Mouse (Mus musculus) liver, embryonic 15.5 days (tissue): ENCODE results near the gene Aldh1l1. TPM values are rescaled to one million over a fixed set of nuclear protein-coding genes. Genes with fewer than 3 reads are reported as not detected.

Experiments
- ATAC-seq: fragments of 200-750 bp; cut with Nextera tagmentation; 2 replicates; pipeline ENCODE4 v1.8.0; 2017; ENCODE audit warnings: moderate number of reproducible peaks, mild to moderate bottlenecking, moderate library complexity; ENCODE audit not compliant: insufficient read depth
- H3K27ac ChIP-seq: fragments of 300-500 bp; sonication (generic); replicated peaks from 2 replicates; pipeline ENCODE4 v1.5.1; 2015; ENCODE audit warnings: mild to moderate bottlenecking, inconsistent platforms
- H3K27me3 ChIP-seq: fragments of 300-500 bp; sonication (generic); 2 replicates; pipeline ENCODE4 v1.6.1; 2015; ENCODE audit warnings: mild to moderate bottlenecking, inconsistent platforms
- H3K36me3 ChIP-seq: fragments of 300-500 bp; sonication (generic); replicated peaks from 2 replicates; pipeline ENCODE4 v1.6.1; 2015; ENCODE audit warnings: moderate library complexity, mild to moderate bottlenecking, inconsistent platforms
- H3K4me1 ChIP-seq: fragments of 300-500 bp; sonication (generic); replicated peaks from 2 replicates; pipeline ENCODE4 v1.6.1; 2015; ENCODE audit warnings: inconsistent platforms
- H3K4me2 ChIP-seq: fragments of 300-500 bp; sonication (generic); 2 replicates; pipeline ENCODE4 v1.6.1; 2015; ENCODE audit warnings: moderate library complexity, mild to moderate bottlenecking, inconsistent platforms
- H3K4me3 ChIP-seq: fragments of 300-500 bp; sonication (generic); replicated peaks from 2 replicates; pipeline ENCODE4 v1.5.1; 2015; ENCODE audit warnings: mild to moderate bottlenecking, inconsistent platforms
- H3K9ac ChIP-seq: fragments of 300-500 bp; sonication (generic); 2 replicates; pipeline ENCODE4 v1.6.1; 2015; ENCODE audit warnings: moderate library complexity, mild to moderate bottlenecking, inconsistent platforms
- H3K9me3 ChIP-seq: fragments of 300-500 bp; sonication (generic); replicated peaks from 2 replicates; pipeline ENCODE4 v1.6.1; 2016; ENCODE audit warnings: inconsistent platforms
- WGBS: fragments of 180-500 bp; shearing (Covaris S2); methylation state at CpG from one replicate; pipeline ENCODE4 v1.1.7; 2015; ENCODE audit warnings: mixed read lengths; ENCODE audit not compliant: insufficient replicate concordance; 5-methylcytosine and 5-hydroxymethylcytosine counted together
- polyA plus RNA-seq: library from polyadenylated mRNA; unstranded; fragments of >200 nt; fragmentation: Nextera tagmentation; extraction: Ambion mirVana; gene quantifications from 2 replicates; pipeline ENCODE4 v1.2.1, GENCODE M21; 2015

Gene Aldh1l1
- polyA plus RNA-seq, 1 experiment from 2014 or later = 32.1 TPM

DNA sequence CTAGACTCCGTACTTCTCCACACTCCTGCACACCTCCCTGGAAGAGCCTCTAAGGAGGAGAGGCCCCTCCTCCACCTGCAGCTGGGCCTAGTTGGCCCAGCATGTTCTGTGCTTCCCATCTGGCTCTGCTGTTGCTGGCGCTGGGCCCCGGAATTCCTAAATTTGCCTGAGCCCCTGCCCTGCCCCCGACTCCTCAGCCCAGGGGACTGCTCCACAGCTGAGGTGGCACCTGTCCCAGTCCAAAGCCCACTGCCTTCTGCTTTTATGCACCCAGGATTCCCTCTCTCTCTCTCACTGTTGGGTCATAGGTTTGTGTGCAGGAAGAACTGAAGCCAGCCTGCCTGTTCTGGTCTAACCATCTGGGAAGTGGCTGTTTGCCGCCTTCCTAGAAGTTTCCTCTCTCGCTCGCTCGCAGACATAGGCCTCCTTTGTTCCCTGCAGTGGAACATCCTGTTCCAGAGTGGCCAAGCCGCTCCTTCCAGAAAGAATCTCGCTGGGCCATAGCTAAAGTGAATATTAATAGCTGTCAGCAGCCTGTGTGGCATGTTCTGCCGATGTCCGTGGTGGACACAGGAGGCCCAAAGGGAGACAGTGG is 15.2 kb upstream of the Aldh1l1 start:
- H3K27me3 ChIP-seq = no peaks in the 10 kb centered on the region
- WGBS = 56% methylated on average over 12 of the region's 12 CpGs
- no peak overlapping the region for H3K27ac ChIP-seq
- no peak overlapping the region for H3K4me3 ChIP-seq
- no peak overlapping the region for H3K4me2 ChIP-seq
- peaks cover 18% of the 10 kb centered on the region; the same call in 1 of the 2 replicates for H3K4me1 ChIP-seq
- no peaks in the 10 kb centered on the region for H3K36me3 ChIP-seq
- H3K9ac ChIP-seq = no peak overlapping the region
- H3K9me3 ChIP-seq = no peaks in the 10 kb centered on the region
- ATAC-seq = no peak

DNA sequence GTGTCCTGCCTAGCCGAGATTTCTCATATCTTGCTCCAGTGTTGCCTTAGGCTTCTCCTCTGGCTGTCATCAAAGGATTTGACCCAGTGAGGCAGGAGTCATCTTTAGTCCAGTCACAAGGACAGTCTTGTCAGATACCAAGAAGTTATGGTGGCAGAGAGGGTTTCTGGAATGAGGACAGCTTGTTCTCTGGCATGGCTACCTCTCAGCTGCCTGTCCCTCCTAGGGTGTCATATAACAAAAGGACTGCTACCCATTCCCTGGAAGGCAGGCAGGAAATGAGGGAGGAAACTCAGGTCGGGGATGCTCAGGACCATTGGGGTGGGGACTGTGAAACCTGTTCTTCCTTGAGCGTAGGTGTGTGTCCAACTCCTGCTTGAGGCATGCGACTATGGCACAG is 14.1 kb upstream of the Aldh1l1 start:
- Histone ChIP-seq H3K4me2 (no peak overlapping the region), H3K4me1 (peaks cover 21% of the 10 kb centered on the region), H3K9ac (no peak overlapping the region), H3K27me3 (no peaks in the 10 kb centered on the region), H3K27ac (no peak overlapping the region), H3K36me3 (no peaks in the 10 kb centered on the region), H3K4me3 (no peak overlapping the region), H3K9me3 (no peaks in the 10 kb centered on the region)
- ATAC-seq = no peak
- 54% methylated on average over 4 of the region's 4 CpGs for WGBS

DNA sequence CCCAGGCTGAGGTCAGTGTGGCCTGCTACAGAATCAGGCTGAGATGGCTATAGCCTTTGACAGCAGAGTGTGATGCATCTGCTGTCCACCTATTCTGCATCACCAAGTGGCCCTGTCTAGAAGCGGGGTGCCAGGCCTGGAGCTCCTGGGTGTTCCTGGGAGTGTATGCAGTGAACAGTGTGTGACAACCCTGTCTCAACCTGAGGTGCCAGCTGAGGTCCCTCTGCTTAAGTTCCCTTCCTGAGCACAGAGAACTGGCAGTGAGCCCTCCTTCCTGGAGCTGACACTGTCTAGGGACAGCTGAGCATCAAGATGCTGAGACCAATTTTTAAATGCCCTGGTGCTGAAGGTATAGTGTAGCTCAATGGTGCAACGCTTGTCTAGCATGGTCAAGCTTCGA is 13.5 kb upstream of the Aldh1l1 start:
- no peaks in the 10 kb centered on the region for H3K27me3 ChIP-seq
- no peak overlapping the region for H3K9ac ChIP-seq
- 62% methylated on average over 3 of the region's 3 CpGs for WGBS
- peaks cover 21% of the 10 kb centered on the region for H3K4me1 ChIP-seq
- no peak overlapping the region for H3K4me3 ChIP-seq
- no peak overlapping the region for H3K27ac ChIP-seq
- no peak overlapping the region for H3K4me2 ChIP-seq
- no peaks in the 10 kb centered on the region for H3K36me3 ChIP-seq
- no peak for ATAC-seq
- no peaks in the 10 kb centered on the region for H3K9me3 ChIP-seq

DNA sequence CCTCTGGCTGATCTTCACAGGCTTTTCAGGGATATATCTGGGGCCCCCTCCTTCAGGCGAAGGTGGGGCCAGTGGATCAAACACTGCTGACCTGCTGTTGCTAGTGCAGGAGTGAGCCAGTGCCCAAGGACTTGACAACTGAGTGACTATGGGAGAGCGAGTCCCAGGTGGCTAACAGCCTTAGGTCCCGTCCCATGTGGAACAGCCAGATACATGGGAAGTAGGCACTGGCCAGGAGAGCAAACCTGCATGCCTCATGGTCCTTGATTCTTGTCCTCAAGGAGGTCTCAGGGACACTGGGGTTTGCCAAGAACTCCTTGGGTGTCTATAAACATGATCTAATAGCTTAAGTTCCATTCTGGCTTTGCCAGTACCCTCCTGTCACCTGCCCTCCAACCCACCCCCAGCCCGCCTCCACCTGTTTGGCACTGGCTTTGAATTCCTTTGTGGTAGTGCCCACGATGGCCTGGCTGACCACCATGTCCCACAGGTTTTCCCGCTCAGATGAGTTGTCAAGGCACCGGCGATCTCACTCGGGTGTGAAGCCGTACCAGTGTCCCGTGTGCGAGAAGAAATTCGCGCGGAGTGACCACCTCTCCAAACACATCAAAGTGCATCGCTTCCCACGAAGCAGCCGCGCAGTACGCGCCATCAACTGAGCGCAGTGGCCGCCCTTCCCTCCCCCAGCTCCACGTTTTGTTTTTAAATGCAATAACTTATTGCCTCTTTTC is 12.4 kb upstream of the Aldh1l1 start:
- Histone ChIP-seq H3K27me3 (no peaks in the 10 kb centered on the region), H3K4me3 (no peak overlapping the region), H3K4me2 (no peak overlapping the region), H3K9ac (no peak overlapping the region), H3K4me1 (peaks cover 19% of the 10 kb centered on the region; the same call in 1 of the 2 replicates), H3K36me3 (no peaks in the 10 kb centered on the region), H3K9me3 (no peaks in the 10 kb centered on the region), H3K27ac (no peak overlapping the region)
- 83% methylated on average over 24 of the region's 24 CpGs for WGBS
- ATAC-seq = no peak

DNA sequence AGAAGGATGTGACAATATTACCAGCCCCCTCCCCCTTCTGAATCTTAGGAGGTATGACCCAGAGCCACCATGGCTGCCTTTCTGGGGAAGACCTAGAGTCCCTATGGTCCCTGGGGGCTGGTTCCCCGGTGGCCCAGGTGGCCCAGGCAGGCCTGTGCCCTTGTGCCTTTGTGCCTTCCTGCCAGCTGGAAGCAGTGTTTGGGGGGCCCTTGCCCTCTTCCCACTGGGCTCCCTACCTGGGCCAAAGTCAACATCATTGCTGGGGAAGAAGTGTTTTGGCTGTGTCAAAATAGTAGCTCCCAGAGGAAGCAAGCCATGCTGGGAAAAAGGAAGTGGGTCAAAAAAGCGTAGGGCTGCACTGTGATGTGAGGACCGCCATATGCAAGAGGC is 11.9 kb upstream of the Aldh1l1 start:
- H3K4me2 ChIP-seq = no peak overlapping the region
- ATAC-seq = no peak
- no peaks in the 10 kb centered on the region for H3K36me3 ChIP-seq
- no peak overlapping the region for H3K4me3 ChIP-seq
- no peaks in the 10 kb centered on the region for H3K9me3 ChIP-seq
- no peak overlapping the region for H3K9ac ChIP-seq
- 63% methylated on average over 3 of the region's 3 CpGs for WGBS
- H3K27ac ChIP-seq = no peak overlapping the region
- H3K27me3 ChIP-seq = no peaks in the 10 kb centered on the region
- H3K4me1 ChIP-seq = peaks cover 13% of the 10 kb centered on the region; the same call in 1 of the 2 replicates

DNA sequence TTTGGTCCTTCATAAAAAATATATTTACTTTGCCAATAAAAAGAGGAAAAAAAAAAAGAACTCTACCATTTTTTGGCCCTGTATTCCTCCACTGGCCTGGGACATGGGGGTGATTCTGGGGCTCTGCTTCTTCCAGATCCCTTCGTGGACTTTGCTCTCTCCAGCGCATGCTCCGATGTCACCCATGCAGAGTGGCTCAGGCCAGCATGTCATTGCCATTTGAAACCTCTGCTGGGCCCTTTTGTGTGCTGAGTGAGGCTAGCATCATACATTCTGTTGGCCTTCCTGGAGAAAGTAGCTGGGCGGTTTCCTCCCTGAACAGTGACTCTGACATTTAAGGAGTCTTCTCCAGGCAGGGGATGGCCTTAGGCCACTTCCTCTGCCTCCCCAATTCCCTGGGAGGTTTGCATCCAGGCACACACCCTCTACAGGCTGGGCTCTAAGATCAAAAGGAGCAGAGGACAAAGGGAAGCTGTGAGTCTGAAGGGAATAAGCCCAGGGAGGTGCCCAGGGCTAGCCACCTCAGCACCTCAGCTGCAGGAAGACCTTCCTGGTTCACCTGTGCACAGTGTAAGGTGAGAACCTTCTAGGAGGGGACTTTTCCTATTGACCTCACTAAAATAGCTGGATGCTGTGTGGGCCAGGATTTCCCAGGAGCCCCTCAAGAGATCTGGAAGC is 10.9 kb upstream of the Aldh1l1 start:
- H3K9me3 ChIP-seq = no peaks in the 10 kb centered on the region
- no peaks in the 10 kb centered on the region for H3K27me3 ChIP-seq
- ATAC-seq = no peak
- H3K4me1 ChIP-seq = peaks cover 13% of the 10 kb centered on the region; the same call in 1 of the 2 replicates
- no peak overlapping the region for H3K4me2 ChIP-seq
- WGBS = 60% methylated on average over 4 of the region's 4 CpGs
- H3K36me3 ChIP-seq = no peaks in the 10 kb centered on the region
- no peak overlapping the region for H3K9ac ChIP-seq
- H3K27ac ChIP-seq = 0 out of 2 replicates have a peak overlapping the region, but pooled peaks have one; percentile 19
- no peak overlapping the region for H3K4me3 ChIP-seq

DNA sequence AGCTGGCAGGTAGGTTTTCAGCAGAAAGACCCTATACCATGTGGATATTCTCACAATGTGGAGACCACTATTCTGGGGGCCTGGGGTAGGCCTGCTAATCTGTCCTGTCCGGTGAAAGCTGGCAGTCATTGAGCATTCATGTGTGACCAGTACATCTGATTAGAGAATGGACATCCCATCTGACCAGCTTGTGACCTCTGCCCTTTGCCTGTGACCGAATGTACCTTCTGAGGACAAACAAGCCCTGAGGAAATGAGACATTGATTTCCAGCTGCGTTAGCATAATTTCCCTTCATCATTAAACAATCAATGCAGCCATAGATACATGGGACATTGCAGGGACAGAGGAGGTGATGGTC is 10.4 kb upstream of the Aldh1l1 start:
- Histone ChIP-seq H3K9me3 (no peaks in the 10 kb centered on the region), H3K36me3 (no peaks in the 10 kb centered on the region), H3K27me3 (no peaks in the 10 kb centered on the region), H3K9ac (no peak overlapping the region), H3K4me2 (no peak overlapping the region), H3K27ac (0 out of 2 replicates have a peak overlapping the region, but pooled peaks have one; percentile 19), H3K4me3 (no peak overlapping the region), H3K4me1 (peaks cover 13% of the 10 kb centered on the region; the same call in 1 of the 2 replicates)
- WGBS = 48% methylated on average over 3 of the region's 3 CpGs
- ATAC-seq = peak; percentile 28; the same call in 1 of the 2 replicates

DNA sequence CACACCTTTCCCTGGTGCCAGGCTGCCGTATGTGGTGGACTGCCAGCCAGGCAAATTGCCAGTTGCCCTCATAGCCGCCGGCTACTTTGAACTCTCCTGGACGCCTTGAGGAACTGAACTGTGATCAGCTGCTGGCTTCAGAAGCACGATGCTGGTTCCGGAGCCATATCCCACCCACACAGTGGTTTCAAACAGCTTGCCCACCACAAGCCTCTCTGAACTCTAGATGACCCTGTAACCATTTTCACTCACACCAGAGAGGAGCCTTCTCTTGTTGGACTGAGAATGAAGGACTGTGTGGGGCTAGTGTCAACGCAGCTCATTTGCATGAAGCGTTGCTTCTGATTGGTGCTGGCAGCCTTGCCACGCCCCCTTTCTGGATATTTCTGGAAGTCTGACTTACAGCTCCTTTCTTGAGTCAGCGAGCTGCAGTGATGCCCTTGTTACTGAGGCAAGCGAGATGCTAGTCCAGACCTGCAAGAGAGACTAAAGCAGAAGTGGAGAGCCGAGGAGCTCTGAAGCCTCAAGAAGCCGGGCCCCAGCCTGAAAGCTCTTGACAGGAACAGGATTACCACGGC is 9.2 kb upstream of the Aldh1l1 start:
- no peak overlapping the region for H3K9ac ChIP-seq
- H3K27ac ChIP-seq = no peak overlapping the region
- no peaks in the 10 kb centered on the region for H3K36me3 ChIP-seq
- H3K9me3 ChIP-seq = no peaks in the 10 kb centered on the region
- no peak overlapping the region for H3K4me3 ChIP-seq
- H3K27me3 ChIP-seq = no peaks in the 10 kb centered on the region
- no peak overlapping the region for H3K4me2 ChIP-seq
- ATAC-seq = no peak
- WGBS = 35% methylated on average over 14 of the region's 14 CpGs
- H3K4me1 ChIP-seq = peaks cover 13% of the 10 kb centered on the region; the same call in 1 of the 2 replicates

DNA sequence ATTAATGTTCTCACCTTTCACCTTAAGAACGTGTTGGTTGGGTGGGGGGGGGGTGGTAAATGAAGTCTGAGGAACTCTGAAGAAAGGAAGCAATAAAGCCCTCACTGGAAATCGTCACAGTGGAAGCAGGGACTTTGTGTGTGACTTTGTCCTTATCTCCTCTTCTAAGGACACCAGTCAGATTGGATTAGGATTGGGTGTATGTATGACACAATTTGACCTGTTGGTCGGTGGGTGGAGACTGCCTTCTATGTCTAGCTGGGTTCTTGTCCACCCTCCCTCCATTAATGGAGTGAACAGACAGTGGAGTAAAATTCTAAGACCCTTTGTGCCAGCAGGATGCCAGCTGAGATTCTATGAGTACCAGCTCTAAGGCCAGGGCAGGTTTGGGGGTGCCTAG is 2.0 kb upstream of the Aldh1l1 start:
- ATAC-seq = no peak

DNA sequence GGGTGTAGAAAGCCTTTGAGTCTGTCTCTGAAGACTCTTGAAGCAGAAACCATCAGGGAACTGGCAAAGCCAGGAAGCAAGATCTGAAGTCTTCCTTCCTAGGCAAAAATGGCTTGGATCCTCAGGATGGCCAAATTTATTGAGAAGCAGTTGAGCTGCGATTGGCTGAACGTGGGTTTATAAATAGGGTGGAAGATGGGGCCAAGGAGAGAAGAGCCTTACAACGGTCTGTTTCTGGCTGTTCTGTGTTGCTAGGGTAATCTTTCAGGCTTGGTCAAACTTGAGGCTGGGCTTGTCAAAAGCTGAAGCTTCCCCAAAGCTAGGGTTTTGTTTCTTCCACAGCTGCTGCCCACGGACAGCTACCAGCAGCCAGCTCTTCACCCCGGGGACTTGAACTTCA is 1.4 kb upstream of the Aldh1l1 start:
- H3K9me3 ChIP-seq = no peaks in the 10 kb centered on the region
- 53% methylated on average over 5 of the region's 5 CpGs for WGBS
- H3K27me3 ChIP-seq = no peaks in the 10 kb centered on the region
- H3K36me3 ChIP-seq = no peaks in the 10 kb centered on the region
- H3K4me1 ChIP-seq = no peaks in the 10 kb centered on the region
- no peak overlapping the region for H3K4me3 ChIP-seq
- no peak overlapping the region for H3K27ac ChIP-seq
- H3K9ac ChIP-seq = no peak overlapping the region
- no peak for ATAC-seq
- H3K4me2 ChIP-seq = no peak overlapping the region

More for the DNA sequence above, 2.0 kb upstream of the Aldh1l1 start:
- no peaks in the 10 kb centered on the region for H3K27me3 ChIP-seq
- H3K4me3 ChIP-seq = no peak overlapping the region
- 30% methylated on average over 3 of the region's 3 CpGs for WGBS
- H3K36me3 ChIP-seq = no peaks in the 10 kb centered on the region
- H3K9me3 ChIP-seq = no peaks in the 10 kb centered on the region
- no peak overlapping the region for H3K9ac ChIP-seq
- H3K4me1 ChIP-seq = no peaks in the 10 kb centered on the region
- no peak overlapping the region for H3K4me2 ChIP-seq
- H3K27ac ChIP-seq = no peak overlapping the region

DNA sequence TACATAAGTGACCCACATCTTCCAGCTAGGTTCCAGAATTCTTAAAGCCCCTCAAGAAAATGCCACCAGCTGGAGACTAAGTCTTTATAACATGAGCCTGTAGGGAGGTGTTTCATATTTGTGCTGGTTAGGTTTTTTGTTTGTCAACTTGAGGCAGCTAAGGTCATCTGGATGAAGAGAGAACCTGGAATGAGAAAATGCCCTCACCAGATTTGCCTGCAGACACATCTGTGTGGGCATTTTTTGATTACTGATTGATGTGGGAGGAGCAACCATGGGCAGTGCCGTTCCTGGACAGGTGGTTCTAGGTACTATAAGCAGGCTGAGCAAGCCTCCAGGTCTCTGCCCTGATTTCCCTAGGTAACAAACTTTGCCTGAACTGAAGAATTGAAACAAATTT is 1.3 kb downstream of the Aldh1l1 start:
- no peak overlapping the region for H3K27ac ChIP-seq
- no peaks in the 10 kb centered on the region for H3K36me3 ChIP-seq
- H3K4me1 ChIP-seq = no peaks in the 10 kb centered on the region
- no peaks in the 10 kb centered on the region for H3K27me3 ChIP-seq
- no peak for ATAC-seq
- no peak overlapping the region for H3K4me2 ChIP-seq
- WGBS = 51% methylated on average over 1 of the region's 1 CpGs
- H3K9ac ChIP-seq = no peak overlapping the region
- H3K9me3 ChIP-seq = no peaks in the 10 kb centered on the region
- H3K4me3 ChIP-seq = no peak overlapping the region
